Mouse (Mus musculus) kidney, embryonic 16.5 days (tissue): ENCODE measurements around the gene Ggcx. TPM values are rescaled to one million over a fixed set of nuclear protein-coding genes. Genes with fewer than 3 reads are reported as not detected.

Experiments used
- ATAC-seq: fragments of 200-750 bp; cut with Nextera tagmentation; 2 replicates; pipeline ENCODE4 v1.8.0; 2017; ENCODE audit warnings: moderate TSS enrichment; ENCODE audit not compliant: low FRiP score, low TSS enrichment
- H3K27ac ChIP-seq: fragments of 300-500 bp; sonication (generic); 2 replicates; pipeline ENCODE4 v1.5.1; 2014; ENCODE audit warnings: low read length
- H3K27me3 ChIP-seq: fragments of 300-500 bp; sonication (generic); 2 replicates; pipeline ENCODE4 v1.6.1; 2014; ENCODE audit warnings: low read length, control low read depth, mixed read lengths; ENCODE audit not compliant: insufficient read depth
- H3K36me3 ChIP-seq: fragments of 300-500 bp; sonication (generic); 2 replicates; pipeline ENCODE4 v1.6.1; 2014; ENCODE audit warnings: low read length, control low read depth, mixed read lengths; ENCODE audit not compliant: insufficient read depth
- H3K4me1 ChIP-seq: fragments of 300-500 bp; sonication (generic); 2 replicates; pipeline ENCODE4 v1.6.1; 2014; ENCODE audit warnings: low read length, control low read depth, mixed read lengths; ENCODE audit not compliant: insufficient read depth
- H3K4me2 ChIP-seq: fragments of 300-500 bp; sonication (generic); replicated peaks from 2 replicates; pipeline ENCODE4 v1.6.1; 2014; ENCODE audit warnings: low read depth, low read length
- H3K4me3 ChIP-seq: fragments of 300-500 bp; sonication (generic); 2 replicates; pipeline ENCODE4 v1.5.1; 2014; ENCODE audit warnings: mild to moderate bottlenecking, low read length
- H3K9ac ChIP-seq: fragments of 300-500 bp; sonication (generic); replicated peaks from 2 replicates; pipeline ENCODE4 v1.6.1; 2014; ENCODE audit warnings: low read length
- H3K9me3 ChIP-seq: fragments of 300-500 bp; sonication (generic); 2 replicates; pipeline ENCODE4 v1.6.1; 2016; ENCODE audit warnings: low read length, control low read depth
- WGBS: fragments of 180-500 bp; shearing (Covaris S2); extraction: QIAGEN DNeasy Blood & Tissue Kit; methylation state at CpG from one replicate; pipeline ENCODE4 v1.1.7; 2014; 5-methylcytosine and 5-hydroxymethylcytosine counted together
- polyA plus RNA-seq: library from polyadenylated mRNA; unstranded; fragments of >200 nt; fragmentation: Nextera tagmentation; extraction: Ambion mirVana; gene quantifications from 2 replicates; pipeline ENCODE4 v1.2.1, GENCODE M21; 2015

The Ggcx gene
- polyA plus RNA-seq, 1 experiment from 2014 or later: 31.4 TPM

- H3K27me3 ChIP-seq: no peaks in the 10 kb centered on the region
- 31% methylated on average over 2 of the region's 2 CpGs for WGBS
- no peak overlapping the region for H3K4me2 ChIP-seq
- no peaks in the 10 kb centered on the region for H3K4me1 ChIP-seq
- no peak for ATAC-seq
- no peak overlapping the region for H3K9ac ChIP-seq
- no peaks in the 10 kb centered on the region for H3K9me3 ChIP-seq
- no peaks in the 10 kb centered on the region for H3K36me3 ChIP-seq
- H3K4me3 ChIP-seq: no peak overlapping the region
- H3K27ac ChIP-seq: no peak overlapping the region
These were observed 14.1 kb upstream of the Ggcx start for GRCm38 (mm10) chr6:72399967-72400366.

GRCm38 (mm10) chr6:72401875-72402274 lies 12.2 kb upstream of the Ggcx start:
- Histone ChIP-seq H3K27me3 (no peaks in the 10 kb centered on the region), H3K9me3 (no peaks in the 10 kb centered on the region), H3K27ac (no peak overlapping the region), H3K4me3 (no peak overlapping the region), H3K4me2 (no peak overlapping the region), H3K36me3 (no peaks in the 10 kb centered on the region), H3K4me1 (no peaks in the 10 kb centered on the region), H3K9ac (no peak overlapping the region)
- no peak for ATAC-seq
- WGBS: 19% methylated on average over 7 of the region's 7 CpGs

- no peak overlapping the region for H3K4me2 ChIP-seq
- no peak overlapping the region for H3K27ac ChIP-seq
- no peaks in the 10 kb centered on the region for H3K4me1 ChIP-seq
- no peak overlapping the region for H3K4me3 ChIP-seq
- H3K36me3 ChIP-seq: no peaks in the 10 kb centered on the region
- H3K27me3 ChIP-seq: no peaks in the 10 kb centered on the region
- ATAC-seq: no peak
- H3K9me3 ChIP-seq: no peaks in the 10 kb centered on the region
- 82% methylated on average over 7 of the region's 7 CpGs for WGBS
- no peak overlapping the region for H3K9ac ChIP-seq
These were observed 8.8 kb upstream of the Ggcx start for GRCm38 (mm10) chr6:72405356-72405755.

- no peaks in the 10 kb centered on the region for H3K36me3 ChIP-seq
- no peaks in the 10 kb centered on the region for H3K4me1 ChIP-seq
- no peaks in the 10 kb centered on the region for H3K27me3 ChIP-seq
- H3K4me2 ChIP-seq: no peak overlapping the region
- ATAC-seq: peak; percentile 85
- H3K27ac ChIP-seq: no peak overlapping the region
- 7% methylated on average over 5 of the region's 5 CpGs for whole genome bisulfite sequencing
- no peak overlapping the region for H3K9ac ChIP-seq
- no peaks in the 10 kb centered on the region for H3K9me3 ChIP-seq
- no peak overlapping the region for H3K4me3 ChIP-seq
These were observed 7.0 kb upstream of the Ggcx start for GRCm38 (mm10) chr6:72407119-72407518.

GRCm38 (mm10) chr6:72409567-72409966 lies 4.5 kb upstream of the Ggcx start:
- no peak for ATAC-seq
- Histone ChIP-seq H3K9me3 (no peaks in the 10 kb centered on the region), H3K36me3 (no peaks in the 10 kb centered on the region), H3K27me3 (no peaks in the 10 kb centered on the region), H3K4me3 (no peak overlapping the region), H3K4me2 (no peak overlapping the region), H3K4me1 (peaks cover 5% of the 10 kb centered on the region), H3K27ac (no peak overlapping the region), H3K9ac (no peak overlapping the region)
- WGBS: 17% methylated on average over 3 of the region's 3 CpGs

GRCm38 (mm10) chr6:72410003-72410402 lies 4.1 kb upstream of the Ggcx start:
- H3K4me1 ChIP-seq: peaks cover 8% of the 10 kb centered on the region
- H3K27me3 ChIP-seq: no peaks in the 10 kb centered on the region
- no peaks in the 10 kb centered on the region for H3K36me3 ChIP-seq
- H3K9me3 ChIP-seq: no peaks in the 10 kb centered on the region
- no peak for ATAC-seq
- no peak overlapping the region for H3K4me2 ChIP-seq
- H3K4me3 ChIP-seq: no peak overlapping the region
- H3K9ac ChIP-seq: no peak overlapping the region
- H3K27ac ChIP-seq: no peak overlapping the region
- 15% methylated on average over 1 of the region's 1 CpGs for WGBS

GRCm38 (mm10) chr6:72410518-72410917 lies 3.6 kb upstream of the Ggcx start:
- H3K27me3 ChIP-seq: no peaks in the 10 kb centered on the region
- no peak overlapping the region for H3K27ac ChIP-seq
- WGBS: 75% methylated on average over 7 of the region's 7 CpGs
- no peak overlapping the region for H3K4me3 ChIP-seq
- H3K9ac ChIP-seq: no peak overlapping the region
- H3K36me3 ChIP-seq: no peaks in the 10 kb centered on the region
- no peaks in the 10 kb centered on the region for H3K9me3 ChIP-seq
- H3K4me1 ChIP-seq: peaks cover 13% of the 10 kb centered on the region
- no peak for ATAC-seq
- H3K4me2 ChIP-seq: no peak overlapping the region

GRCm38 (mm10) chr6:72415181-72415580 lies 1.1 kb downstream of the Ggcx start:
- Histone ChIP-seq H3K9me3 (no peaks in the 10 kb centered on the region), H3K9ac (peak overlapping the region; percentile 93), H3K4me3 (peak overlapping the region; percentile 82), H3K4me1 (peaks cover 23% of the 10 kb centered on the region), H3K27me3 (no peaks in the 10 kb centered on the region), H3K36me3 (peaks cover 19% of the 10 kb centered on the region), H3K4me2 (peak overlapping the region; percentile 76), H3K27ac (no peak overlapping the region)
- no peak for ATAC-seq
- 86% methylated on average over 5 of the region's 5 CpGs for WGBS

GRCm38 (mm10) chr6:72415964-72416772 lies 2.1 kb downstream of the Ggcx start:
- H3K9me3 ChIP-seq: no peaks in the 10 kb centered on the region
- no peak overlapping the region for H3K4me2 ChIP-seq

GRCm38 (mm10) chr6:72418279-72418678 lies 4.2 kb downstream of the Ggcx start:
- H3K9me3 ChIP-seq: no peaks in the 10 kb centered on the region
- peaks cover 39% of the 10 kb centered on the region for H3K36me3 ChIP-seq
- no peak overlapping the region for H3K27ac ChIP-seq
- no peak overlapping the region for H3K4me2 ChIP-seq
- no peak overlapping the region for H3K4me3 ChIP-seq
- H3K4me1 ChIP-seq: peaks cover 23% of the 10 kb centered on the region
- H3K9ac ChIP-seq: no peak overlapping the region
- 94% methylated on average over 4 of the region's 4 CpGs for WGBS
- no peaks in the 10 kb centered on the region for H3K27me3 ChIP-seq
- ATAC-seq: no peak

More at GRCm38 (mm10) chr6:72415964-72416772, 2.1 kb downstream of the Ggcx start:
- ATAC-seq: no peak
- H3K4me1 ChIP-seq: peaks cover 23% of the 10 kb centered on the region
- WGBS: 82% methylated on average over 7 of the region's 7 CpGs
- no peak overlapping the region for H3K27ac ChIP-seq
- 0 out of 2 replicates have a peak overlapping the region, but pooled peaks have one; percentile 16 for H3K9ac ChIP-seq
- H3K36me3 ChIP-seq: peaks cover 25% of the 10 kb centered on the region
- H3K4me3 ChIP-seq: no peak overlapping the region
- no peaks in the 10 kb centered on the region for H3K27me3 ChIP-seq
